Mouse (Mus musculus): ENCODE results near the gene Dach2.

DNA sequence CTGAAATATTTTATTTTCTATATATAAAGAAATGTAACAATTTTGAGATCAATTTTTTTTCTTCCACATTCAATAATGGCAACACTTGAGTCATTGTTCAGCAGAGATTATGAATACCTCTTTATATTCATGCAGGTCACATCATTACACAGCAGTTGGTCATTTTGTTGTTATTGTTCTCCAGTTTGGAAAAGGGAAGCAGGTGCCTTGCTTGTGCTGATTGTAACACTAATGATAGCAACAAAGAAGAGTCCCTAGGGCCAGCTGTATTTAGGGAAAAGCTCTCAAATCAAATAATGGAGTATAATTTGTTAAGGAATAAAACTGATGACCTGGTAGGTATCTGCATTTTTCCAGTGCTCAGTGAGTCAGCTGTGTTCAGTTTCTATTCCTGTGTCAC lies 513.1 kb downstream of the Dach2 start:
- no peak for TF ChIP-seq CTCF (conservative IDR thresholded peaks at IDR 0.05 in 1 of 2, IDR thresholded peaks at IDR 0.05 in 1 of 2; ENCODE audit: low read depth in 2 of 2, low read length in 2 of 2)
- TF ChIP-seq HCFC1 (IDR thresholded peaks at IDR 0.05; ENCODE audit: low read depth, low read length), result no peak

All from CH12.LX (cell line).